14 mouse cellular contexts compared by ENCODE assay signal in genomic region chr4:57162789-57163722, GRCm38 (mm10). TPM values are rescaled to one million over a fixed set of nuclear protein-coding genes. Genes with fewer than 3 reads are reported as not detected.
DNase-seq lines count a peak whose midpoint lies in the region; ATAC-seq and TF ChIP-seq lines count a peak whose summit lies in the region.
"Had no signal": no experiment of that assay in that cellular context is flagged by ENCODE, and none has a peak within 500 bp of the region (broad histone marks: within the 10 kb centered on the region; RNA-seq: fewer than 3 reads in every experiment).

No protein-coding gene starts in this region.

- no peak for TF ChIP-seq CTCF in brain, embryonic 14.5 days (IDR thresholded peaks at IDR 0.05; ENCODE audit: borderline replicate concordance, extremely low read depth, insufficient read depth, insufficient read length)
- no peak for TF ChIP-seq CTCF in stomach, postnatal 0 days (IDR thresholded peaks at IDR 0.05; ENCODE audit: low read depth)

- H3K27me3 ChIP-seq in limb, embryonic 12.5 days = no peaks in the 10 kb centered on the region
- no peaks in the 10 kb centered on the region; the same call in 1 of the 2 replicates for H3K27me3 ChIP-seq in limb, embryonic 10.5 days (ENCODE audit: low read depth, poor library complexity, severe bottlenecking)
- H3K27me3 ChIP-seq in stomach, postnatal 0 days (ENCODE audit: control insufficient read depth, insufficient read depth, low read length) = no peaks in the 10 kb centered on the region
- H3K27me3 ChIP-seq: midbrain, embryonic 12.5 days; stomach, embryonic 15.5 days had no signal

- 35% methylated on average over 10 of the region's 10 CpGs for WGBS in limb, embryonic 12.5 days
- 49% methylated on average over 10 of the region's 10 CpGs for WGBS in limb, embryonic 10.5 days
- WGBS in stomach, postnatal 0 days = 33% methylated on average over 10 of the region's 10 CpGs

- no peak for DNase-seq in limb, embryonic 10.5 days (ENCODE audit: low spot score)
- DNase-seq in brain, embryonic 14.5 days (ENCODE audit: low read depth) = peak; percentile 85
- DNase-seq in layer of hippocampus, adult 8-10 months (ENCODE audit: low spot score in 2 of 2) = peak; percentile 28 to 41
- DNase-seq in stomach, postnatal 0 days (ENCODE audit: low spot score) = no peak
- DNase-seq in heart, postnatal 36 days = no peak
- DNase-seq in urinary bladder, postnatal 36 days (ENCODE audit: low spot score in 2 of 2) = no peak
- DNase-seq: cerebellum, adult 8-10 months; gastrocnemius, postnatal 10 days; lung, postnatal 10 days; right cerebral cortex, postnatal 4 days; thymus, postnatal 4 days had no signal

- no peak for TF ChIP-seq POLR2A in brain, embryonic 14.5 days (IDR thresholded peaks at IDR 0.05; ENCODE audit: borderline replicate concordance, extremely low read depth, insufficient read depth, insufficient read length, poor library complexity, severe bottlenecking)

- peak overlapping the region; percentile 0; the same call in 1 of the 2 replicates for H3K27ac ChIP-seq in limb, embryonic 12.5 days
- H3K27ac ChIP-seq in limb, embryonic 10.5 days = no peak overlapping the region
- peak overlapping the region; percentile 59; the same call in 1 of the 2 replicates for H3K27ac ChIP-seq in stomach, postnatal 0 days (replicated peaks)
- H3K27ac ChIP-seq: midbrain, embryonic 12.5 days; stomach, embryonic 15.5 days had no signal

- no peaks in the 10 kb centered on the region for H3K9me3 ChIP-seq in limb, embryonic 12.5 days
- no peaks in the 10 kb centered on the region for H3K9me3 ChIP-seq in limb, embryonic 10.5 days (replicated peaks)
- H3K9me3 ChIP-seq in stomach, postnatal 0 days (ENCODE audit: control insufficient read depth, low read length) = no peaks in the 10 kb centered on the region
- H3K9me3 ChIP-seq: midbrain, embryonic 12.5 days; stomach, embryonic 15.5 days had no signal

- no peak overlapping the region for H3K4me2 ChIP-seq in limb, embryonic 12.5 days
- H3K4me2 ChIP-seq in stomach, postnatal 0 days (replicated peaks; ENCODE audit: low read depth) = no peak overlapping the region
- H3K4me2 ChIP-seq: midbrain, embryonic 12.5 days; stomach, embryonic 15.5 days had no signal

- H3K4me3 ChIP-seq in limb, embryonic 12.5 days (replicated peaks) = no peak overlapping the region
- no peak overlapping the region for H3K4me3 ChIP-seq in limb, embryonic 10.5 days
- H3K4me3 ChIP-seq in stomach, postnatal 0 days (ENCODE audit: low read depth, low read length) = no peak overlapping the region
- H3K4me3 ChIP-seq: midbrain, embryonic 12.5 days; stomach, embryonic 15.5 days had no signal

- H3K36me3 ChIP-seq in limb, embryonic 12.5 days = no peaks in the 10 kb centered on the region
- no peaks in the 10 kb centered on the region for H3K36me3 ChIP-seq in limb, embryonic 10.5 days
- no peaks in the 10 kb centered on the region for H3K36me3 ChIP-seq in stomach, postnatal 0 days (ENCODE audit: control insufficient read depth, insufficient read depth, low read length)
- H3K36me3 ChIP-seq: midbrain, embryonic 12.5 days; stomach, embryonic 15.5 days had no signal

- intact Hi-C loops in heart, postnatal 36 days (cut with DNase I) = no loop called here

- TF ChIP-seq EP300 in stomach, postnatal 0 days (optimal IDR thresholded peaks at IDR 0.05) = no peak

- no peak overlapping the region for H3K9ac ChIP-seq in limb, embryonic 12.5 days (replicated peaks)
- H3K9ac ChIP-seq in stomach, postnatal 0 days (ENCODE audit: low read length) = no peak overlapping the region
- H3K9ac ChIP-seq: midbrain, embryonic 12.5 days; stomach, embryonic 15.5 days had no signal

- H3K4me1 ChIP-seq in limb, embryonic 12.5 days (replicated peaks) = peaks cover 12% of the 10 kb centered on the region
- peaks cover 27% of the 10 kb centered on the region for H3K4me1 ChIP-seq in limb, embryonic 10.5 days
- no peaks in the 10 kb centered on the region; the same call in 1 of the 2 replicates for H3K4me1 ChIP-seq in stomach, postnatal 0 days (replicated peaks; ENCODE audit: control insufficient read depth, insufficient read depth)

- ATAC-seq in limb, embryonic 12.5 days (ENCODE audit: insufficient number of reproducible peaks, insufficient read depth, low FRiP score, low TSS enrichment, low read depth) = peak; percentile 83
- no peak for ATAC-seq in stomach, postnatal 0 days (ENCODE audit: low FRiP score, low TSS enrichment)

RNA-seq across cellular contexts. Expression of gene Epb41l4b, which starts 19.8 kb away (rescaled TPM):
- polyA plus RNA-seq in limb, embryonic 12.5 days (2016; fragmentation: Nextera tagmentation; extraction: Ambion mirVana) = 2.2 and 2.4 TPM in 2 replicates
- 1.1 and 1.6 TPM in 2 replicates for polyA plus RNA-seq in limb, embryonic 10.5 days (2016; fragmentation: Nextera tagmentation; extraction: Ambion mirVana)
- polyA plus RNA-seq in brain, embryonic 14.5 days (2012; rRNA removed) = 5.3 and 8.7 TPM in 2 replicates
- total RNA-seq in layer of hippocampus, adult 8-10 months (2022) = 10 to 100 TPM; 22.2 to 32.4 (median 26.7) TPM
- polyA plus RNA-seq in stomach, postnatal 0 days (2015; fragmentation: Nextera tagmentation; extraction: Ambion mirVana) = 23.0 and 23.5 TPM in 2 replicates
- 1 to 10 TPM; 2.8 to 3.3 TPM for total RNA-seq in heart, postnatal 36 days (2021)

Comparison
In these comparisons a context has a peak if more than half of its experiments do, and no peak if none do; other contexts are left out.
1. DNase-seq: peak in brain, embryonic 14.5 days (single experiment) and layer of hippocampus, adult 8-10 months (2 of 2); none in limb, embryonic 10.5 days (single experiment), stomach, postnatal 0 days (single experiment), heart, postnatal 36 days (0 of 2) and urinary bladder, postnatal 36 days (0 of 2).